Mouse (Mus musculus) thymus, adult 2 months (tissue): ENCODE measurements at regions not wholly inside any gene's neighbourhood (a gene's known extent, or its start where the extent isn't known, plus 50 kb on each side); places are given as distances from the start of the nearest gene placed in this dataset.

Source experiments
- CTCF ChIP-seq: fragments of 200-500 bp; IDR thresholded peaks from 2 replicates; pipeline ENCODE4 v1.5.1; 2012; ENCODE audit warnings: mild to moderate bottlenecking, control low read depth, low read length, moderate library complexity, borderline replicate concordance; ENCODE audit not compliant: control insufficient read depth, poor library complexity, insufficient read depth; ENCODE audit errors: extremely low read depth
- POLR2A ChIP-seq: fragments of 200-500 bp; IDR thresholded peaks from 2 replicates; pipeline ENCODE4 v1.6.1; 2012; ENCODE audit warnings: mild to moderate bottlenecking, low read length, control low read depth, moderate library complexity; ENCODE audit not compliant: control insufficient read depth, poor library complexity, insufficient read depth; ENCODE audit errors: extremely low read depth

DNA sequence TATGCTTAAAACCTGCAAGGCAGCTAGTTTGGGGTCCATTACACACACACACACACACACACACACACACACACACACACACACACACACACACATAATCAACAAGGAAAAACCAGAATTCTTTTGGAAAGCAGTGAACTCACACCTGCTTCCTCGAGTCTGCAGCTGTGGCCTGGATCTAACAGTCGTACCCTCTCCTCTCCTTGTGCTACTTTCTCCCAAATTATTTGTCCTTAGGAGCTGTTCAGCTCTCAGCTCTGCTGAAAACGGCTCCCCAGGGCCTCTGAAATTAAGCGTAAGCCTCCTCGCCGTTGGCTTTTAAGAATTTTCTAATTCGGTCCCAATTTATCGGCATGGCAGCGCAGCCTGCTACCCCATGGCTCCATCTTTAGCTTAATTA is 243.9 kb downstream of the Cbln4 start:
- TF ChIP-seq CTCF (no peak), POLR2A (no peak)
